Mouse (Mus musculus) liver, postnatal 0 days (tissue): ENCODE data around the gene Hipk2.

Source experiments
- CTCF ChIP-seq: sonication (generic); IDR thresholded peaks from 2 replicates; pipeline ENCODE4 v1.5.1; 2016; ENCODE audit warnings: antibody characterized with exemption, low read depth
- EP300 ChIP-seq: IDR thresholded peaks from 2 replicates; pipeline ENCODE4 v1.6.1; 2016; ENCODE audit warnings: antibody characterized with exemption, low read depth, mild to moderate bottlenecking

DNA sequence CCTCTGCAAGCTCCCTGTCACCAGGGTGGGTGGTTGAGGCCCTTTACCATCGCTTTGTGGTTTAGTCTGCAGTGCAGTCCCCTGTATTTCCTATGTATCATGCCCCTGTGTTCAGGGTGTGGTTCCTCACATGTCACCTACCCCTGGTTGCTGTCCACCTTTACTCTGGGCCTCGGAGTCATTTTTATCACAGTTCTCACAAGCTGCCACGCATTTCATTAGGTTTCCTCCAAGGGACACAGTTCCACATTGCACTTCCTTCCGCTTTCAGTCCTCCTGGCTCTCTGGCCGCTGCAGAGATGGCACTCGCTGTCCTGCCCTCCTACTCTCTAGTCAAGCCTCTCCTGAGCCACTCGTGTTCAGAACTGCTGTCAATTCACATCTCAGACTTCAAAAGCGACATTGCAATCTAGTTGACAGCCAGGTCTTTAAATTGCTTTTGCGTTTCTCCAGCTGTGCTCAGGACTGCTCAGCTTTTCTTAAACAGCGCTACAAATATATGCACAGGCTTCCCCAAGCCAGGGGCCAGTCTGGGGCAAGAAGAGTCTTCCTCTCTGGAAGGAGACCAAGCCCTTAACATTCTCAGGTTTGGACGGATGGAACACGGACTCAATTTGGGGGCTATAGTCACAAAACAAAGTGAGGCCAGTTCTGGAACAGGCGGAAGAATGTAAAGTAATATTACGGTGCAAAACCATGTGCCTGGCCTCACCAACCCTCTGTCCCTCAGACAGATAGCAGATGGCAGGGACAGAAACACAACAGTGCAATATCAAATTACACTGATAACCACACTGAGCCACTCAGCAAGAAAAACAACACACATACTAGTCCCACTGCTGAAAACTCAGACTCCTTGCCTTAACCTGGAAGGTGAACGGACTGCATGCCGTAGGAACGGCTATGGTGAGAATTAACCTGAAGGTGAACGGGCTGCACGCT, 161.7 kb downstream of the Hipk2 start:
- TF ChIP-seq CTCF, result no peak
- no peak for TF ChIP-seq EP300
